ENCODE assay signal across 8 mouse cellular contexts in the genomic region with DNA sequence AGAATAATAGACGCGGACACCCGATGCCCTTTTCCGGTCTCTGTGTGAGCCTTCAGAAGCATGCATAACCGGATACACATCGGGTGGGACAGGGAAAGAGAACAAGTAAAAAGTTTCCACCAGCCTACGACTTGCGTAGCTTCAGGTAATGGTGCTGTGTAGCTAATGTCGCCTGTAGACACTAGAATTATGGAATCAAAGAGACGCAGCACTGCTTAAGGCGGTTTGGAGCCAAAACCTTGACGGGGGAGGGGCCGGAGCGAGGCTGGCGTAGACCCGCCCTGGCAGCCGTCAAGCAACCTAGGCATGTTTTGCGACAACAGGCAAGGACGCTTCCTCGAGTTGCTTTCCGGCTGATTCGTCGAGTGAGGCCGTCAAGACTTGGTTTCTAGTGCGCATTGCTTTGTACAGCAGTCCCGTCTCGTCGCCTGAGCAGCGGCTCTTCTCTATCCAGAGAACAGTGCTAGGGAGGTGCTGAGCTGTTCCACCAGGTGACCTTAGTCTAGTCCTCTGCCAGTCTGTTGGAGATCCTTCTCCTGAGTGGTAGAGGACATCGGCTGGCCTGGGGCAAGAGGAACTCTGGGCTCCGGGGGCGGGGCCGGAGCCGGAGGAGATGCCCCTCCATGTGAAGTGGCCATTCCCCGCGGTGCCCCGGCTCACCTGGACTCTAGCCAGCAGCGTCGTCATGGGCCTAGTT. TPM values are rescaled to one million over a fixed set of nuclear protein-coding genes. Genes with fewer than 3 reads are reported as not detected.
DNase-seq lines count a peak whose midpoint lies in the region; ATAC-seq and TF ChIP-seq lines count a peak whose summit lies in the region.

No protein-coding gene starts in this region.

- WGBS in heart, embryonic 10.5 days, result 25% methylated on average over 39 of the region's 39 CpGs
- 20% methylated on average over 39 of the region's 39 CpGs for WGBS in kidney, embryonic 15.5 days

- H3K36me3 ChIP-seq in heart, embryonic 10.5 days, result no peaks in the 10 kb centered on the region
- no peaks in the 10 kb centered on the region for H3K36me3 ChIP-seq in kidney, embryonic 15.5 days

- no peaks in the 10 kb centered on the region for H3K27me3 ChIP-seq in heart, embryonic 10.5 days (ENCODE audit: insufficient read depth, poor library complexity, severe bottlenecking)
- no peaks in the 10 kb centered on the region for H3K27me3 ChIP-seq in kidney, embryonic 15.5 days

- peak overlapping the region; percentile 70 for H3K4me2 ChIP-seq in kidney, embryonic 15.5 days

- no peaks in the 10 kb centered on the region for H3K9me3 ChIP-seq in heart, embryonic 10.5 days
- H3K9me3 ChIP-seq in kidney, embryonic 15.5 days (replicated peaks), result no peaks in the 10 kb centered on the region

- peak overlapping the region; percentile 83 for H3K27ac ChIP-seq in bone marrow macrophage, adult 2 months (ENCODE audit: insufficient read depth, low read depth, low read length)
- H3K27ac ChIP-seq in embryonic fibroblast, embryonic 13.5 days (ENCODE audit: insufficient read depth, low read length), result peak overlapping the region; percentile 86
- peak overlapping the region; percentile 88 for H3K27ac ChIP-seq in heart, embryonic 10.5 days
- peak overlapping the region; percentile 88 for H3K27ac ChIP-seq in kidney, embryonic 15.5 days

- DNase-seq in A20 (ENCODE audit: low read depth, low spot score) (peak; percentile 89), liver (peak; percentile 88)
- DNase-seq in heart, embryonic 10.5 days (ENCODE audit: low spot score), result peak; percentile 92
- peak; percentile 84 to 88 for DNase-seq in spleen, postnatal 36 days (ENCODE audit: low spot score in 2 of 2)

- ATAC-seq in kidney, embryonic 15.5 days (replicated peaks; ENCODE audit: low FRiP score), result peak; percentile 67
- ATAC-seq in monocyte, adult 5-6 weeks (replicated peaks; ENCODE audit: insufficient number of reproducible peaks, low FRiP score, low TSS enrichment, poor library complexity, severe bottlenecking), result peak; percentile 89

- H3K4me3 ChIP-seq in bone marrow macrophage, adult 2 months (ENCODE audit: insufficient read depth, low read length), result peak overlapping the region; percentile 82
- peak overlapping the region; percentile 87 for H3K4me3 ChIP-seq in embryonic fibroblast, embryonic 13.5 days (ENCODE audit: insufficient read depth, low read length)
- peak overlapping the region; percentile 71 for H3K4me3 ChIP-seq in heart, embryonic 10.5 days
- H3K4me3 ChIP-seq in kidney, embryonic 15.5 days (replicated peaks), result peak overlapping the region; percentile 62

- TF ChIP-seq POLR2A in bone marrow macrophage, adult 2 months (IDR thresholded peaks at IDR 0.05; ENCODE audit: borderline replicate concordance, low read depth, low read length), result no peak
- TF ChIP-seq POLR2A in embryonic fibroblast, embryonic 13.5 days (IDR thresholded peaks at IDR 0.05; ENCODE audit: low read depth, low read length), result peak; percentile 83

- H3K4me1 ChIP-seq in bone marrow macrophage, adult 2 months (ENCODE audit: control insufficient read depth, insufficient read depth, low read length), result peaks cover 9% of the 10 kb centered on the region
- H3K4me1 ChIP-seq in embryonic fibroblast, embryonic 13.5 days (ENCODE audit: control insufficient read depth, insufficient read depth, low read length), result no peaks in the 10 kb centered on the region
- H3K4me1 ChIP-seq in heart, embryonic 10.5 days, result peaks cover 7% of the 10 kb centered on the region; the same call in 1 of the 2 replicates
- H3K4me1 ChIP-seq in kidney, embryonic 15.5 days, result peaks cover 15% of the 10 kb centered on the region

- TF ChIP-seq CTCF in bone marrow macrophage, adult 2 months (IDR thresholded peaks at IDR 0.05; ENCODE audit: low read depth, low read length), result no peak
- no peak for TF ChIP-seq CTCF in embryonic fibroblast, embryonic 13.5 days (IDR thresholded peaks at IDR 0.05; ENCODE audit: borderline replicate concordance, insufficient read depth, low read length)

- peak overlapping the region; percentile 64 for H3K9ac ChIP-seq in kidney, embryonic 15.5 days

RNA-seq across cellular contexts. Expression of a gene that starts 0.4 kb away (rescaled TPM):
- polyA plus RNA-seq in bone marrow macrophage, adult 2 months (2012; ENCODE audit: insufficient read depth, insufficient read length, missing spikeins), result 274 and 292 TPM in 2 replicates
- polyA plus RNA-seq in embryonic fibroblast, embryonic 13.5 days (2011; ENCODE audit: insufficient read length, low read depth, missing spikeins), result 8.0 and 12.1 TPM in 2 replicates
- polyA plus RNA-seq in heart, embryonic 10.5 days (2016; fragmentation: Nextera tagmentation; extraction: Ambion mirVana), result 11.1 and 11.2 TPM in 2 replicates
- polyA plus RNA-seq in kidney, embryonic 15.5 days (2015; fragmentation: Nextera tagmentation; extraction: Ambion mirVana), result 12.8 and 13.0 TPM in 2 replicates
- 46.0 to 56.4 TPM (median 56.0 TPM) in 3 replicates for total RNA-seq in monocyte, adult 5-6 weeks (2017)

RNA-seq across cellular contexts. Expression of a gene that starts 0.8 kb away (rescaled TPM):
- polyA plus RNA-seq in bone marrow macrophage, adult 2 months (2012; ENCODE audit: insufficient read depth, insufficient read length, missing spikeins), result 74.6 and 79.4 TPM in 2 replicates
- polyA plus RNA-seq in embryonic fibroblast, embryonic 13.5 days (2011; ENCODE audit: insufficient read length, low read depth, missing spikeins), result 43.2 and 52.9 TPM in 2 replicates
- 66.9 and 73.1 TPM in 2 replicates for polyA plus RNA-seq in heart, embryonic 10.5 days (2016; fragmentation: Nextera tagmentation; extraction: Ambion mirVana)
- 88.2 and 91.1 TPM in 2 replicates for polyA plus RNA-seq in kidney, embryonic 15.5 days (2015; fragmentation: Nextera tagmentation; extraction: Ambion mirVana)
- total RNA-seq in monocyte, adult 5-6 weeks (2017), result 59.4 to 103 TPM (median 69.3 TPM) in 3 replicates

RNA-seq across cellular contexts. Expression of a gene that starts 11.9 kb away (rescaled TPM):
- polyA plus RNA-seq in bone marrow macrophage, adult 2 months (2012; ENCODE audit: insufficient read depth, insufficient read length, missing spikeins), result 136 and 172 TPM in 2 replicates
- 311 and 352 TPM in 2 replicates for polyA plus RNA-seq in embryonic fibroblast, embryonic 13.5 days (2011; ENCODE audit: insufficient read length, low read depth, missing spikeins)
- polyA plus RNA-seq in heart, embryonic 10.5 days (2016; fragmentation: Nextera tagmentation; extraction: Ambion mirVana), result 496 and 543 TPM in 2 replicates
- polyA plus RNA-seq in kidney, embryonic 15.5 days (2015; fragmentation: Nextera tagmentation; extraction: Ambion mirVana), result 796 and 801 TPM in 2 replicates
- 1,229 to 1,534 TPM (median 1,358 TPM) in 3 replicates for total RNA-seq in monocyte, adult 5-6 weeks (2017)

RNA-seq across cellular contexts. Expression of a gene that starts 14.4 kb away (rescaled TPM):
- 529 and 540 TPM in 2 replicates for polyA plus RNA-seq in bone marrow macrophage, adult 2 months (2012; ENCODE audit: insufficient read depth, insufficient read length, missing spikeins)
- polyA plus RNA-seq in embryonic fibroblast, embryonic 13.5 days (2011; ENCODE audit: insufficient read length, low read depth, missing spikeins), result 290 and 334 TPM in 2 replicates
- 114 and 125 TPM in 2 replicates for polyA plus RNA-seq in heart, embryonic 10.5 days (2016; fragmentation: Nextera tagmentation; extraction: Ambion mirVana)
- 137 TPM in 2 replicates for polyA plus RNA-seq in kidney, embryonic 15.5 days (2015; fragmentation: Nextera tagmentation; extraction: Ambion mirVana)
- 286 to 398 TPM (median 345 TPM) in 3 replicates for total RNA-seq in monocyte, adult 5-6 weeks (2017)

RNA-seq across cellular contexts. Expression of a gene that starts 22.3 kb away (rescaled TPM):
- 160 and 185 TPM in 2 replicates for polyA plus RNA-seq in bone marrow macrophage, adult 2 months (2012; ENCODE audit: insufficient read depth, insufficient read length, missing spikeins)
- polyA plus RNA-seq in embryonic fibroblast, embryonic 13.5 days (2011; ENCODE audit: insufficient read length, low read depth, missing spikeins), result 184 and 194 TPM in 2 replicates
- 171 and 194 TPM in 2 replicates for polyA plus RNA-seq in heart, embryonic 10.5 days (2016; fragmentation: Nextera tagmentation; extraction: Ambion mirVana)
- 191 and 221 TPM in 2 replicates for polyA plus RNA-seq in kidney, embryonic 15.5 days (2015; fragmentation: Nextera tagmentation; extraction: Ambion mirVana)
- 87.9 to 106 TPM (median 93.3 TPM) in 3 replicates for total RNA-seq in monocyte, adult 5-6 weeks (2017)

Comparison
In these comparisons a context has a peak if more than half of its experiments do, and no peak if none do; other contexts are left out.
1. Peak in every context shown above with its lines: DNase-seq, ATAC-seq, H3K4me3 ChIP-seq and H3K27ac ChIP-seq.
2. RNA of a gene that starts 0.4 kb away (polyA plus RNA-seq): 274 to 292 TPM in bone marrow macrophage, adult 2 months; 12.8 to 13.0 TPM in kidney, embryonic 15.5 days, 11.1 to 11.2 TPM in heart, embryonic 10.5 days and 8.0 to 12.1 TPM in embryonic fibroblast, embryonic 13.5 days; every median in the first group is over 10 times any median in the second.